Mouse (Mus musculus) kidney, postnatal 0 days (tissue): ENCODE measurements at regions not wholly inside any gene's neighbourhood (a gene's known extent, or its start where the extent isn't known, plus 50 kb on each side); places are given as distances from the start of the nearest gene placed in this dataset.
A peak's percentile ranks its signal among the peaks of the same experiment; 100 is the strongest.

Experiments
- ATAC-seq: fragments of 200-750 bp; cut with Nextera tagmentation; replicated peaks from 2 replicates; pipeline ENCODE4 v1.8.0; 2017; ENCODE audit warnings: low read depth, moderate number of reproducible peaks, moderate TSS enrichment, moderate library complexity; ENCODE audit not compliant: low FRiP score
- DNase-seq: peaks from one replicate; pipeline ENCODE4 v3.0.0-alpha.2; 2016; ENCODE audit warnings: low spot score
- H3K27ac ChIP-seq: fragments of 300-500 bp; sonication (generic); 2 replicates; pipeline ENCODE4 v1.5.1; 2014; ENCODE audit warnings: mild to moderate bottlenecking
- H3K27me3 ChIP-seq: fragments of 300-500 bp; sonication (generic); 2 replicates; pipeline ENCODE4 v1.6.1; 2014; ENCODE audit warnings: low read length, mixed read lengths; ENCODE audit not compliant: insufficient read depth
- H3K36me3 ChIP-seq: fragments of 300-500 bp; sonication (generic); 2 replicates; pipeline ENCODE4 v1.6.1; 2014; ENCODE audit warnings: low read length, mixed read lengths; ENCODE audit not compliant: insufficient read depth
- H3K4me1 ChIP-seq: fragments of 300-500 bp; sonication (generic); replicated peaks from 2 replicates; pipeline ENCODE4 v1.6.1; 2014; ENCODE audit warnings: antibody characterized with exemption, low read length, mixed read lengths; ENCODE audit not compliant: insufficient read depth
- H3K4me2 ChIP-seq: fragments of 300-500 bp; sonication (generic); 2 replicates; pipeline ENCODE4 v1.6.1; 2014; ENCODE audit warnings: mild to moderate bottlenecking, low read length, moderate library complexity, mixed read lengths
- H3K4me3 ChIP-seq: fragments of 300-500 bp; sonication (generic); replicated peaks from 2 replicates; pipeline ENCODE4 v1.5.1; 2014; ENCODE audit warnings: low read depth, low read length
- H3K9ac ChIP-seq: fragments of 300-500 bp; sonication (generic); 2 replicates; pipeline ENCODE4 v1.6.1; 2014; ENCODE audit warnings: low read depth, low read length
- H3K9me3 ChIP-seq: fragments of 300-500 bp; sonication (generic); replicated peaks from 2 replicates; pipeline ENCODE4 v1.6.1; 2016; ENCODE audit warnings: low read length, inconsistent platforms, mixed read lengths
- CTCF ChIP-seq: IDR thresholded peaks from 2 replicates; pipeline ENCODE4 v1.5.1; 2016; ENCODE audit warnings: antibody characterized with exemption, low read depth, mild to moderate bottlenecking, moderate library complexity
- WGBS: fragments of 180-500 bp; shearing (Covaris S2); extraction: QIAGEN DNeasy Blood & Tissue Kit; methylation state at CpG from one replicate; pipeline ENCODE4 v1.1.7; 2014; 5-methylcytosine and 5-hydroxymethylcytosine counted together

GRCm38 (mm10) chr8:88037994-88038393 lies 78.6 kb upstream of the Zfp423 start:
- no peaks in the 10 kb centered on the region for H3K27me3 ChIP-seq

GRCm38 (mm10) chr8:88033054-88033453 lies 73.7 kb upstream of the Zfp423 start:
- Histone ChIP-seq H3K9me3 (no peaks in the 10 kb centered on the region), H3K4me2 (no peak overlapping the region), H3K27ac (no peak overlapping the region), H3K27me3 (no peaks in the 10 kb centered on the region), H3K4me1 (no peaks in the 10 kb centered on the region), H3K36me3 (no peaks in the 10 kb centered on the region), H3K4me3 (no peak overlapping the region), H3K9ac (no peak overlapping the region)
- no peak for ATAC-seq
- TF ChIP-seq CTCF: peak; percentile 66
- WGBS: 72% methylated on average over 6 of the region's 6 CpGs
- no peak for DNase-seq

More at GRCm38 (mm10) chr8:88037994-88038393, 78.6 kb upstream of the Zfp423 start:
- Histone ChIP-seq H3K4me1 (no peaks in the 10 kb centered on the region), H3K9ac (no peak overlapping the region), H3K4me3 (no peak overlapping the region), H3K36me3 (no peaks in the 10 kb centered on the region), H3K9me3 (no peaks in the 10 kb centered on the region), H3K4me2 (no peak overlapping the region), H3K27ac (no peak overlapping the region)
- no peak for TF ChIP-seq CTCF
- DNase-seq (no peak), ATAC-seq (no peak)
- 80% methylated on average over 2 of the region's 2 CpGs for WGBS

GRCm38 (mm10) chr8:88024496-88024895 lies 65.1 kb upstream of the Zfp423 start:
- no peak overlapping the region for H3K4me2 ChIP-seq
- no peak overlapping the region for H3K27ac ChIP-seq

GRCm38 (mm10) chr8:88023423-88023822 lies 64.0 kb upstream of the Zfp423 start:
- H3K4me2 ChIP-seq: no peak overlapping the region
- H3K27me3 ChIP-seq: no peaks in the 10 kb centered on the region
- no peaks in the 10 kb centered on the region for H3K4me1 ChIP-seq
- ATAC-seq (peak; percentile 59; the same call in 1 of the 2 replicates), DNase-seq (peak; percentile 80)
- H3K36me3 ChIP-seq: no peaks in the 10 kb centered on the region
- TF ChIP-seq CTCF: peak; percentile 77
- no peak overlapping the region for H3K9ac ChIP-seq
- H3K9me3 ChIP-seq: no peaks in the 10 kb centered on the region
- H3K4me3 ChIP-seq: no peak overlapping the region
- H3K27ac ChIP-seq: no peak overlapping the region
- 14% methylated on average over 5 of the region's 5 CpGs for WGBS

More at GRCm38 (mm10) chr8:88024496-88024895, 65.1 kb upstream of the Zfp423 start:
- Histone ChIP-seq H3K9me3 (no peaks in the 10 kb centered on the region), H3K4me1 (no peaks in the 10 kb centered on the region), H3K9ac (no peak overlapping the region), H3K4me3 (no peak overlapping the region), H3K27me3 (no peaks in the 10 kb centered on the region), H3K36me3 (no peaks in the 10 kb centered on the region)
- DNase-seq: no peak
- ATAC-seq: no peak
- WGBS: 83% methylated on average over 14 of the region's 14 CpGs
- TF ChIP-seq CTCF: no peak

- Histone ChIP-seq H3K9ac (no peak overlapping the region), H3K4me2 (no peak overlapping the region), H3K27me3 (no peaks in the 10 kb centered on the region), H3K4me3 (no peak overlapping the region), H3K27ac (no peak overlapping the region), H3K4me1 (no peaks in the 10 kb centered on the region), H3K9me3 (no peaks in the 10 kb centered on the region), H3K36me3 (no peaks in the 10 kb centered on the region)
- 80% methylated on average over 16 of the region's 16 CpGs for WGBS
- no peak for TF ChIP-seq CTCF
- ATAC-seq (no peak), DNase-seq (no peak)
Observed at GRCm38 (mm10) chr8:88022776-88023385, 63.5 kb upstream of the Zfp423 start.

GRCm38 (mm10) chr8:88019243-88020115 lies 60.1 kb upstream of the Zfp423 start:
- Histone ChIP-seq H3K4me1 (no peaks in the 10 kb centered on the region), H3K4me3 (no peak overlapping the region), H3K36me3 (no peaks in the 10 kb centered on the region), H3K27me3 (no peaks in the 10 kb centered on the region), H3K4me2 (no peak overlapping the region), H3K27ac (no peak overlapping the region), H3K9ac (no peak overlapping the region), H3K9me3 (no peaks in the 10 kb centered on the region)
- ATAC-seq (no peak), DNase-seq (no peak)
- TF ChIP-seq CTCF: no peak
- WGBS: 74% methylated on average over 17 of the region's 17 CpGs
